Mouse (Mus musculus): ENCODE measurements around the gene Iqgap3.

GRCm38 (mm10) chr3:88136945-88137494 is 55.2 kb downstream of the Iqgap3 start:
- no peak for TF ChIP-seq EP300 (IDR thresholded peaks at IDR 0.05; ENCODE audit: insufficient read depth, low read depth, low read length)
- no peak for TF ChIP-seq CTCF (IDR thresholded peaks at IDR 0.05)
- TF ChIP-seq POLR2A (IDR thresholded peaks at IDR 0.05; ENCODE audit: insufficient read depth, low read depth, low read length), result no peak

Data from heart, adult 2 months (tissue).